Mouse (Mus musculus): ENCODE data around the gene Cdc25b.

Gene Cdc25b

DNA sequence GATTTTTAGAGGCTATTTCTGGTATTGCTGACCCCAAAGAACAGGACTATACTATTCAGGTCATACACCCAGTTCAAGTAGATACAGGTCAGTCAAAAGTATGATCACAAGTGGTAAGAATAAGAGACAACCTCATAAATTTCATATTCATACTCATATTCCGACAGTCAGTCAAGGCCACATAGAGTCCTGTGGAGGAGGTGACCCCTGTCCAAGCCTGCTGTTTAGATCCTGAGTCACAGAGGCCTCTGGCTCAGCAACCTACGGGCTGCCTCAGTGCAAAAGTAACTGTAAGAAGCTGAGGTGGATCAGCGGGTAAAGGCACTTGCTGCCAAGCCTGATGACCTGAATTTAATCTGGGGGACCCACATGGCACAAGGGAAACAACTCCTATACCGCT, 32.7 kb upstream of the Cdc25b start:
- H3K4me1 ChIP-seq (replicated peaks; ENCODE audit: low read depth, low read length), result peaks cover 93% of the 10 kb centered on the region
- no peaks in the 10 kb centered on the region for H3K27me3 ChIP-seq (ENCODE audit: insufficient read depth, low read length)
- TF ChIP-seq NANOG (IDR thresholded peaks at IDR 0.05; ENCODE audit: borderline replicate concordance, low read length) (no peak), CTCF (conservative IDR thresholded peaks at IDR 0.05; ENCODE audit: low read length) (no peak), POU5F1 (IDR thresholded peaks at IDR 0.05; ENCODE audit: borderline replicate concordance, low read length) (no peak)
- no peak overlapping the region for H3K4me3 ChIP-seq (replicated peaks; ENCODE audit: low read length)
- no peaks in the 10 kb centered on the region for H3K9me3 ChIP-seq (ENCODE audit: low read length)
- peaks cover 98% of the 10 kb centered on the region for H3K36me3 ChIP-seq (ENCODE audit: insufficient read depth, low read length)

DNA sequence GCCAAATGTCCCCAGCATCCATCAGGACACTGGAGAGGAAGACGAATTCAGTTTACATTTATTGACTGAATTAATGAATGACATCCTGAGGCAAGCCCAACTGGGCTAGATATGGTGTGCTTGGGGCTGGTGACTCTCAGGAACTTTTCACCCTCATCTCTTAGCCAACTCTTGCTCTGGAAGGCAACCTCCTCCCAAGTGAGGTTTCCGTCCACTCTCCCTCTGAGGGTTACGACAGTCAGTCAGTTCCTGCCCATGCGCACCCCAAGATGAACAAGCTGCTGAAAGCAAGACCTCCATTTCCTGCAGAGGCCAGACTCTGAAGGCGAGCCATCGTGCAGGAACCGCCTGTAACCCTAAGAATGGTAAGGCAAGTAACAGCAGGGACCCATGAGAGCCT, 29.8 kb upstream of the Cdc25b start:
- Histone ChIP-seq H3K9me3 (ENCODE audit: low read length) (no peaks in the 10 kb centered on the region), H3K4me3 (replicated peaks; ENCODE audit: low read length) (no peak overlapping the region), H3K4me1 (replicated peaks; ENCODE audit: low read depth, low read length) (peaks cover 87% of the 10 kb centered on the region), H3K36me3 (ENCODE audit: insufficient read depth, low read length) (peaks cover 69% of the 10 kb centered on the region), H3K27me3 (ENCODE audit: insufficient read depth, low read length) (no peaks in the 10 kb centered on the region)
- TF ChIP-seq CTCF (conservative IDR thresholded peaks at IDR 0.05; ENCODE audit: low read length) (no peak), NANOG (IDR thresholded peaks at IDR 0.05; ENCODE audit: borderline replicate concordance, low read length) (no peak)

DNA sequence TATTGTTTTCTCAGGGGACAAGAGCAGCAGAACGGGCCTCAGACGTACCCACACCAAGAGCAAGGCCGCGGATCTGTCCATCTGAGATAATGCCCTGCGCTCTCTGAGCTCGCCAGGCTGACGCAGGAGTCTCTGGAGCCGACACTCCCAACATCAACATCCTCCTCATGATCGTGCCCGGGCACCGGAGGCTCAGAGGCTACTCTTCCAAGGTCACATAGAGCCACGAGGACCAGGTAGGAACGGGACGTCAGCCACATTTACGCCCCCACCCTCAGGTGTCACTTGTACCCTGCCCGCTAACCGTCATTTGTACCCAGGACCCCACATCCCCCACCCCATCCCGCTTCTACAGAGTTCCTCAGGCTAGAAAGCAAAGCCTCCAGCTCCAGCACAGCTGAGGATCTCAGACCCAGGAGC, 27.2 kb upstream of the Cdc25b start:
- TF ChIP-seq CTCF (conservative IDR thresholded peaks at IDR 0.05; ENCODE audit: low read length) (no peak), POU5F1 (IDR thresholded peaks at IDR 0.05; ENCODE audit: borderline replicate concordance, low read length) (no peak), NANOG (IDR thresholded peaks at IDR 0.05; ENCODE audit: borderline replicate concordance, low read length) (no peak)
- Histone ChIP-seq H3K36me3 (ENCODE audit: insufficient read depth, low read length) (peaks cover 44% of the 10 kb centered on the region), H3K9me3 (ENCODE audit: low read length) (no peaks in the 10 kb centered on the region), H3K4me1 (replicated peaks; ENCODE audit: low read depth, low read length) (peaks cover 64% of the 10 kb centered on the region), H3K4me3 (replicated peaks; ENCODE audit: low read length) (peak overlapping the region; percentile 93), H3K27me3 (ENCODE audit: insufficient read depth, low read length) (no peaks in the 10 kb centered on the region)

DNA sequence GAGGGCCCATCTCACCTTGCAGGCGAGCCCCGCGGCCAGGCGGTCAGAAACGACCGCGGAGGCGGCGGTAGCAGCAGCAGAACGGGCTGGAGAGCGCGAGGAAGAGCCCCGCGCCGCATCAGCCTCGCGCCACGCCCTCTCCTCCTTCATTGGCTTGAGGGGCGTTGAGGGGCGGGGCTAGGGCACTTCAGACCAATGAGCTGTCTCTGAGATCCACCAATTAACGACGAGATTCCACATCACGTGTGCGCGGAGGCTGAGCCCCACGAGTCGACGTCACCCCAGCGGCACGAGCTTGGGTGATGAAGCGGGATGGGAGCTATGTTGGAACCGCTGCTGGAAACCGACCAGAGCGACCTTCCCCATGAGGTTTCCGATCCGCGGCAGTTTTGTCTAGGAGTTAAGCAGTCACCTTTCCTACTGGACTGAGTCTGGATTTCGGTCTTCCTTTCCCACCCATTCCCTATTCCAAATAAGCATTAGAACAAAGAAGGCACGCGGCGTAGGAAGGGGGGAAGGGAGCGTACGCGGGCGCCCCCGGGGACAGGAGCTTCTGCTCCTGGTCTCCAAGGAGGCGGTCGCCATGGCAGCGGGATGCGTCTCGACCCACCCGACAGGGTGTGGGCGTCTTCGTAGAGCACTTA, 26.7 kb upstream of the Cdc25b start, which contains the start of gene 1700037H04Rik:
Gene 1700037H04Rik (minus strand): TSS at position 144 of the 644 bp plus-strand sequence.
- Histone ChIP-seq H3K4me1 (replicated peaks; ENCODE audit: low read depth, low read length) (peaks cover 58% of the 10 kb centered on the region), H3K4me3 (replicated peaks; ENCODE audit: low read length) (peak within 1 kb of the TSS; percentile 93), H3K36me3 (ENCODE audit: insufficient read depth, low read length) (peaks cover 38% of the 10 kb centered on the region), H3K27me3 (ENCODE audit: insufficient read depth, low read length) (no peaks in the 10 kb centered on the region), H3K9me3 (ENCODE audit: low read length) (no peaks in the 10 kb centered on the region)
- no peak for TF ChIP-seq POU5F1 (IDR thresholded peaks at IDR 0.05; ENCODE audit: borderline replicate concordance, low read length)
- TF ChIP-seq CTCF (conservative IDR thresholded peaks at IDR 0.05; ENCODE audit: low read length), result no peak
- TF ChIP-seq NANOG (IDR thresholded peaks at IDR 0.05; ENCODE audit: borderline replicate concordance, low read length), result no peak

DNA sequence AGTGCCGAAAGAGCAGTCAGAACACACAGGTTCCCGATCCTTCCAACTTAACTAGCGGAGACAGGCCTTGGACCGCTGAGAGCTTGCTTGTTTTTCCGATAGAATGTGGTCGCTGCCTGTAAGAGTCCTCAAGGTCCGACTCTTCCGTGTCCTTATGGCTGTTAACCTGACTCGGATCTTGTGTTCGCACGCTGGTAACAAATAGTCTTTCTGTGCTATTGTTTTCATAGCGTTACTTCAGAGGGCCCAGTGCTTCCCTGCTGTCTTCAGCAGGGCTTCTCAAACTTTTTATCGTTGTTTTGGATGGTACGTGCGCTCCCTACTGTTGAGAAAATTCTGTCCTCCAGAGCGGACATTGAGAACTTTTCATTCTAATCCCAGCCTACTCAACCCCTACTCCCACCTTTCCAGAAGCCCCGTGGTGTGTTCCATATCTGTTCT, 26.1 kb upstream of the Cdc25b start:
- no peak for TF ChIP-seq NANOG (IDR thresholded peaks at IDR 0.05; ENCODE audit: borderline replicate concordance, low read length)

DNA sequence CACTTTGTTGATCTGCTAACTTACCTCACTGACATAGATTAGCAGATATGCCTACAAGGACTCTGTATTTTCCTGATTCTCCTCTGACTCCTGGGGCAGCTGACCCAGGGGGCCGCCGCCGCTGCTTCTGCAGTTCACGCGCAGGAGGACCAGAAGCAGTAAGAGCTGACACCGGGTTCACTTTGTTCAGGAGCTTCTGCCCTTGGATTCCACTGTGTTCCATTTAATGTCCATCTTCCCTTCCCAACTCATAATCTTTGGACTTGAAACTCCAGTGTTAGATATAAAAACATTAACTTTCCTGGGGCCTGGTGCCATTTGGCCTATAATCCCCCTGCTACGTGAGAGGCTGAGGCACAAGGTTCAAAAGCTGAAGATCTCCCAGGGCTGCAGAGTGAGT, 22.8 kb upstream of the Cdc25b start:
- H3K27me3 ChIP-seq (ENCODE audit: insufficient read depth, low read length), result no peaks in the 10 kb centered on the region
- TF ChIP-seq NANOG (IDR thresholded peaks at IDR 0.05; ENCODE audit: borderline replicate concordance, low read length) (no peak), CTCF (conservative IDR thresholded peaks at IDR 0.05; ENCODE audit: low read length) (no peak), POU5F1 (IDR thresholded peaks at IDR 0.05; ENCODE audit: borderline replicate concordance, low read length) (no peak)

More for the DNA sequence above, 26.1 kb upstream of the Cdc25b start:
- no peaks in the 10 kb centered on the region for H3K9me3 ChIP-seq (ENCODE audit: low read length)
- no peaks in the 10 kb centered on the region for H3K27me3 ChIP-seq (ENCODE audit: insufficient read depth, low read length)
- H3K36me3 ChIP-seq (ENCODE audit: insufficient read depth, low read length), result peaks cover 32% of the 10 kb centered on the region
- H3K4me3 ChIP-seq (replicated peaks; ENCODE audit: low read length), result peak overlapping the region; percentile 93
- peaks cover 57% of the 10 kb centered on the region for H3K4me1 ChIP-seq (replicated peaks; ENCODE audit: low read depth, low read length)

DNA sequence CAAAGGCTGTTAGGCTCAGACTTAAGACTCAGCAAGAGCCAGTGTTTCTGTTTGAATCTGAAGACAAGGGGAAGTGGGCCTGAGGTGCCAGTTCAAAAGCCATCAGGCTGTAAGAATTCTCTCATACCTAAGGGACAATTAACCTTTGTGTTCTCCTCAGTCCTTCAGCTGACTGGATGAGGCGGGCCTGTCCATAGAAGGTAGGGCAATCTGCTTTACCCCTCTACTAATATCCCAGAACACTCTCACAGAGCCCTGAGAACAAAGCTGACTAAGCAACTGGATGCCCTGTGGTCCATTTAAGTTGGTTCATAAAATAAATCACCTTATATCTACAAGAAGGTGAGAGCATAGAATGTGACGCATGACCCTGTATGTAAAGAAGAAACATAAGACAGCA, 20.6 kb upstream of the Cdc25b start:
- Histone ChIP-seq H3K36me3 (ENCODE audit: insufficient read depth, low read length) (no peaks in the 10 kb centered on the region), H3K9me3 (ENCODE audit: low read length) (peaks cover 7% of the 10 kb centered on the region; the same call in 1 of the 2 replicates), H3K4me1 (replicated peaks; ENCODE audit: low read depth, low read length) (peaks cover 59% of the 10 kb centered on the region), H3K27me3 (ENCODE audit: insufficient read depth, low read length) (peaks cover 10% of the 10 kb centered on the region), H3K4me3 (replicated peaks; ENCODE audit: low read length) (no peak overlapping the region)
- TF ChIP-seq POU5F1 (IDR thresholded peaks at IDR 0.05; ENCODE audit: borderline replicate concordance, low read length) (no peak), CTCF (conservative IDR thresholded peaks at IDR 0.05; ENCODE audit: low read length) (no peak)

More for the DNA sequence above, 22.8 kb upstream of the Cdc25b start:
- Histone ChIP-seq H3K9me3 (ENCODE audit: low read length) (peaks cover 7% of the 10 kb centered on the region; the same call in 1 of the 2 replicates), H3K4me3 (replicated peaks; ENCODE audit: low read length) (no peak overlapping the region), H3K4me1 (replicated peaks; ENCODE audit: low read depth, low read length) (peaks cover 50% of the 10 kb centered on the region), H3K36me3 (ENCODE audit: insufficient read depth, low read length) (no peaks in the 10 kb centered on the region)

DNA sequence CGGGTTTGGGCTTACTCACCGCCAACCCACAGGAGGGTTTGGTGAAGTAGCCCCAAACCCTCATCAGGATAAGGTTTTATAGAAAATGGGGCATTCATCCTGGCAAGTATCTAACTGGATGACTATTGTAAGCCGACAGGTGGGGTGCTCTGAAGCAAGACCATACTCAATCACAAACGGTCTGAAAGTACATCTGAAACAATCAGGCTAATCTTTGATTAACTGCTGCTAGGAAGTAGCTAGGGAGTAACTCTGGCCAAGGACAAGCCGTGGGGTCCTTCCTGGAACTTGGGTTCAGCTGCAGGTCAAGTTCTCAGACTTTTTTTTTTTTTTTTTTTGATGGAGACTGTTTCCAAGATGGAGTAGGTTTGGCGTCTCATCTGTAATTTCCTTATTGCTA, 18.8 kb upstream of the Cdc25b start:
- no peak overlapping the region for H3K4me3 ChIP-seq (replicated peaks; ENCODE audit: low read length)
- peaks cover 67% of the 10 kb centered on the region for H3K4me1 ChIP-seq (replicated peaks; ENCODE audit: low read depth, low read length)
- H3K9me3 ChIP-seq (ENCODE audit: low read length), result peaks cover 7% of the 10 kb centered on the region; the same call in 1 of the 2 replicates
- peaks cover 28% of the 10 kb centered on the region for H3K27me3 ChIP-seq (ENCODE audit: insufficient read depth, low read length)
- H3K36me3 ChIP-seq (ENCODE audit: insufficient read depth, low read length), result no peaks in the 10 kb centered on the region
- TF ChIP-seq CTCF (conservative IDR thresholded peaks at IDR 0.05; ENCODE audit: low read length) (no peak), NANOG (IDR thresholded peaks at IDR 0.05; ENCODE audit: borderline replicate concordance, low read length) (peak; percentile 90)

DNA sequence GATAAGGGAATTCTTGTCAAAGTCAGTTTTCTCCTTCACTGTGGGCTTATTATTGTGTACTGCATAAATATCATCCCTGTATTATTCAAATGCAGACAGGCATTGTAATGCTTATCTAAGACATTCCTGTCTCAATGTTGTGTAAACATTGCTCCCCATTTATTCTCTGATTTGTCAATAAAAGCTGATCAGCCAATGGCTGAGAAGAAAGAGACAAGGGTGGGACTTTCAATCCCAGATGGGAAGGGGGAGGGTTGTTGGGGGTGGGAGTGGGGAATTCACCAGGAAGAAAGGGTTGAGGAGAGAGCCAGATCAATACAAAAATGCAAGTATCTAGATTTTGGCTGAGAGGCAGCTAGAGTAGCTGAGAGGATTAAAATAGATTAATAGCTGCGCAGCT, 17.8 kb upstream of the Cdc25b start:
- Histone ChIP-seq H3K4me3 (replicated peaks; ENCODE audit: low read length) (no peak overlapping the region), H3K27me3 (ENCODE audit: insufficient read depth, low read length) (peaks cover 37% of the 10 kb centered on the region), H3K36me3 (ENCODE audit: insufficient read depth, low read length) (no peaks in the 10 kb centered on the region), H3K9me3 (ENCODE audit: low read length) (peaks cover 7% of the 10 kb centered on the region; the same call in 1 of the 2 replicates), H3K4me1 (replicated peaks; ENCODE audit: low read depth, low read length) (peaks cover 67% of the 10 kb centered on the region)
- TF ChIP-seq CTCF (conservative IDR thresholded peaks at IDR 0.05; ENCODE audit: low read length) (no peak), POU5F1 (IDR thresholded peaks at IDR 0.05; ENCODE audit: borderline replicate concordance, low read length) (no peak)
